Mouse (Mus musculus) R1 (cell line): ENCODE measurements around the gene Rec8.

Experiments
- DNase-seq: peaks from one replicate; pipeline ENCODE4 v3.0.0-alpha.2; 2018; ENCODE audit warnings: low read depth, low spot score

Gene Rec8

DNA sequence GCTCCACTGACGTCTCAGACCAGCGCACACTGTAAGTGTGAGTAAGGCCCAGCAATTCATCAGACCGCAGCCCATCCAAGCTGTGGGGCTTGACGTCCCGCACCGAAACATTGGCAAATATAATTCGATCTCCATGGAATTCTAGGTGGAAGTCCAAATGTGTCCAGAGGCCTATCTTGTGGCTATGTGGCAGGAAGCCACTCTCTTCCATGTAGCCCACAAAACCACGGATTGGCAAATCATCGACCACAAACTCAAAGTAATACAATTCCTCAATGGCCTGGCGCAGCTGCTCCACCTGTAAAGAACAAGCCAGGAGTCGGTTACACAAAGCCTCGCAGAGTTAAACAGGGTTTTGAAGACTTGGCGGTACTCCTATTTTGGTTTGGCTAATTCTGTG is 23.5 kb downstream of the Rec8 start:
- no peak for DNase-seq

DNA sequence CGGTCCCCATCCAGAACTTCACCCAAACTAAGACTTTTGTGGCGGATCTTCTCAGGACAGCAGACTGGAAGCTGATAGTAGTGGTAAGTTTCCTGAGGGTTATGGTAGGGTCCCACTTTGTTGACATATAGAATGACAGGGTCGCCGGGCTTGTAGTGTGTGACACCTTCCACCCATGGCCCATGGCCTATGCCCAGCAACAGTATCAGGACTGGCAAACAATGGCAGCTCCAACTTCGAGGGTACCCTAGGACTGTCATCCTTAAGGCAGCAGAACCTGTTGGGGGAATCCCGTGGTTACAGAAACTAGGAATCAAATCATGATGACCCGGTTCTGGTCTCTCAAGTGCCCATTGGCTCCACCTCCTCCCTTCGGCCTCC is 24.8 kb downstream of the Rec8 start:
- DNase-seq = no peak

DNA sequence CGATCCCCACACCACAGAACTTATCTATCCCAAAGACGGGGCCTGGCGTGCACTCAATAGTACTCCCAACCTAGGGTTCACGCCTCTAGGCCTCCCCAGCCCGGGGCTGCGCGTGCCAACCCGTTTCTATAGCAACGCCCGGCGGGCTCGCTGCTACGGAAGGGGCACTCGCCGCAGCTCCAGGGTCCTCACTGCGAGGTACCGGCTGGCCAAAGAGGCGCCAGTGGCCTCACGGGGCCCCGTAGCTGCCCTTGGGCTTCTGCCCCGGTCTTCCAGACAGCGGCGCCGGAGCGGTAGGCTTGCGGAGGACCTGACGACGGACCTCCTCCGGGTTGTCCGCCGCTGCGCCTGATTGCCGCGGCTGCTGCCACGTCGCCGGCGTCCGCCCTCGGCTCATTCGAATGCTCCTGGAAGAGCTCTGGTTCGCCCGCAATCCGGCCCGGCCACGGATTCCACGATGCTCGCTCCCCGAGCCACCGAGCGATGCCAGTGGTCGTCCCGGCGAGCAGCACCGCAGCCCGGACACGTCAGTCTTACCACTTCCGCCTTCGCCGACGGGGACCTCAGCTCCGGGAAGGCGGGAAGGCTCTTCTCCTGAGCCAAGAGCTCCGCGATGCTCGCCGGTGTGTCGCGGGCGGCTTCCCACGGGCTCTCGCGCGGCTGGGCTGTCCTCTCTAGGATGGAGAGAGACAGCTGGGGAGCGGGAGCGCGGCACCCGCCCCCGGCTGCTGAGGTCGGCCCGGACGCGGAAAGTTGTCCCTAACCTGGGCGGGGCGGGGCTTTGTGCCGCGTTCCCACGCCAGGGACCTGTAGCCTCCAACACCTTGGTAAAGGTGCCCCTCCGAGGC is 25.4 kb downstream of the Rec8 start, which contains the start of gene Tm9sf1:
Tm9sf1 (minus strand) TSS at position 747 of the 848 bp plus-strand sequence.
- DNase-seq = peak; percentile 79

DNA sequence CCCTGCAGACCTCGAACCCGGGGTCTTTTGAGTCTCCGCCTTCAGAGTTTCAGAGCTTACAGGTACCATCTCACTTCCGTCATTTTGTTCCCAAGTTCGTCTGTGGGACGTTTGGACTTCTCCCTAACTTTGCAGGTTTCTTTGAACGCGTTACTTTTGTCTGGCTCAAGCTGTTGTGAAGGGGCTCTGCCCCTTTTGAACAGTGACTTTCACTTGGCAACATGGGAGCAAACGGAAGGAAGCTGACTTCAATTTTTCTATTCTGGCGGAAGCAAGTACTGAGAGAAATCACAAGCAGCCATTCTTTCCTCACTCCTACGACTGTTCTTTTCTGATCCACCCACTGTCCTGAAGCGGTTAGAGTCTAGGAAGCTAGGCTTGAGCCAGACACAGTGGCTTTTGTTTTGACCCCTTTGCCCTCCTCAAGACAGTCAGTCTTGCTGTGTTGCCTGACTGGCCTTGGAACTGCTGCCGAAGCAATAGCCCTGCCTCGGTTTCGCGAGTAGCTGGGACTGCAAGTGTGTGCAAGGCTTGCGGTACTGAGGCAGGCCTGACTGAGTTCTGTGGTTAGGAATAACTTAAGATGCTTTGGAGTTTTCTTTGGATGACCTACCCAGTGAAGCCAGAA is 26.5 kb downstream of the Rec8 start:
- DNase-seq = no peak

DNA sequence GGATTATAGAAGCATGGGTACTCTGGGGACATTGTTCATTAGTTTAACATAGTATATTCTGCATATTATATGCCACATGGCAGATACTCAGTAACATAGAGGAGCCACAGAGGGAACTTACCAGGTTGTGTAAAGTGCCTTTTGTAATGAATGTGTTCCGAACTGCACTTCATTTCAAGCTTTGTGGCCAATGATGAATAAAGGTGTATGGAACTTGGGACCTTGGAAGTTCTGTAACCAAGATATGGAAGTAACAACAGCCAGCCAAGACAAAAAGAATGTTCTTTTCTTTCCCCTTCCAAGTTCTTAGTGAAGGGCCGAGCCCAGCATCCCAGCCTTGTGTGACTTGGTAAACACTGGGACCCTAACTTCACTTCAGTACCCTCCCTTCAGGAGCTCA is 32.0 kb downstream of the Rec8 start, which contains the start of gene Tssk4:
Tssk4 (plus strand) TSS at position 301 of the 400 bp plus-strand sequence.
- no peak for DNase-seq

DNA sequence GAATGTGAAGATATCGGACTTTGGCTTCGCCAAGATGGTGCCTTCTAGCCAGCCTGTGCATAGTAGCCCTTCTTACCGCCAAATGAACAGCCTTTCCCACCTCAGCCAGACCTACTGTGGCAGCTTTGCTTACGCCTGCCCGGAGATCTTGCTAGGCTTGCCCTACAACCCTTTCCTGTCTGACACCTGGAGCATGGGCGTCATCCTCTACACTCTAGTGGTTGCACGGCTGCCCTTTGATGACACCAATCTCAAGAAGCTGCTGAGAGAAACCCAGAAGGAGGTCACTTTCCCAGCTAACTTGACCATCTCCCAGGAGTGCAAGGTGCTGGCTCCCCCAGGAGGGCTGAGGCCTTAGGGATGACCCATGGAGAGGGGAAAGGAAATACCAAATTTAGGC is 33.7 kb downstream of the Rec8 start:
- no peak for DNase-seq

DNA sequence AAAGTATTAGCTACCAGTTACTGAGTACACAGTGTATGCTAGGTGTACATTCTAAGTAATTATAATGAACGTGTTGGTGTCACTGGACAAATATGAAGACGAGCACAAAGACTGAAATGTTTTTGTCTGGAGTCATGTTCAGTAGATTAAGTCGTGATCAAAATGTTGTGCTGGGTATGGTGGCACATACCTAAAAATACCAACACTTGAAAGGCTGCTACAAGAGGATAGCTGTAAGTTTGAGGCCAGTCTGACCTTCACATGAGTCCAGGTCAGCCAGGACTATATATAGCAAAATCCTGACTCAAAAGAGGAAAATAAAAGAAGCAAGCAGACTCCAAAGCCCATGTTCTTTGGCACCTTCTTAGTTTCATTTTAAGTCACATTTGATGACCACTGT is 39.1 kb downstream of the Rec8 start:
- DNase-seq = no peak

DNA sequence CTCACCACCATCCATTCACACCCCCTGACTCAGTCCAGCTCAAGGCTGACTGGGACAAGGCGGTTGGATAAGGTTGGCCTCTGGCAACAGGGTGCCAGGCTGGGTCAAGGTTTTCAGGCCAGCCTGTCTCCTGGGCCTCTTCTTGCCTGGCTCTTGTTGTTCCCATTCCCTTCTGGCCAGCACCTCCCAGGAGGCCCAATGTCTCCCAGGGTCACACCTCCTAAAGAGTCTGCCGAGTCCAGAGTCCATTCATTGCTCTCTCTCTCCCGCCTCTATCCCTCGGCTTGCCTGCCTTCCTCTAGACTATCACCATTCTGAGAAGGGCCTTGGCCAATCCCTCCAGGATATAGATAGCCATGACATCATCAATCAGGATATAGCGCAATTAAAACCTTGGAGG is 40.2 kb downstream of the Rec8 start:
- DNase-seq = no peak

DNA sequence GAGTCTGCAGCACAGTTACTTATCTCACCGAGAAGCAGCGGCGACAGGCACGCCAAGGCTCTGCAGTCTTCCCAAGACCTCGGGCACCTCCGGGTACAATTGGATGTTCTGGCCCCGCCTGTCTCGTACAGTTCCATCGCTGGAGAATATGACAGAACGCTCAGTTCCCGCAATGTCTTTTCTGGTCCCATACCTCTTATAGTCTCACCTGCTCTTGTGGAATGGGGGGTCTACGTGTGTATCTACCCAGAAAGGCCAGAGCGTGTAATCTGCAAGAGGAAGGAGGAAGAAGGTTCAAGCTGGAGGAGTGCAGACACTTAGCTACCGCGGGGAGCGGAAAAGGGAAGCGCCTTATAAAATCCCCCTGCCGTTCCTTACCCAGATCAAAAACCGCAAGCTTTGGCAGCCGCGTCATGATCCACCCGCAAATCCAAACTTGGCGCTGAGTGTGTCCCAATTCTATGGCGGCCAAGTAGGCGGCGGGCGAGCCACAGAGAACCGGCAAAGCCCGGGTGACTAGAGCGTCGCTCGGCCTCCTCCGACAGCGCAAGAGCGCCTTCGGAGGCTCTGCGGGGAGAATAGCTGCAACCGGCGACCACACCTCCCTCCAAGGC is 42.2 kb downstream of the Rec8 start, which contains the start of gene Mdp1:
Mdp1 (minus strand) TSS at position 549 of the 614 bp plus-strand sequence.
- peak; percentile 84 for DNase-seq

DNA sequence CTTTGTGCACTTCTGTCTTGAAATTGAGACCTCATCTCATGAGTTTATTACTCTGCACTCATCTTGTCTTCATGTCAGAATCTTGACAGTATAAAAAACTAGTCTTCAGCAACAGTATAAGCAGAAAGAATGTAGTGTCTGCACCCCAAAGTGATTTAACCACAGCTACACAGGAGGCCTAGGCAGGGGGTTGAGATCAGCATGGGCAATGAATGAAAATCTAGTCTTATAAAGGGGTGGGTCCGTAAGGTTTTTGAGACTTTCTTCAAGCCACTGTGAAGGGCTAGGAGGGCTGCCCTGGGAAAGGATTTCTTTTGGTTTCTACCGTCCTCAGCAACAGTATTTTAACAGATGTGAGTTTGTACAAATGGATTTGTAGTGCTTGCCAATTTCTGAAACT is 42.8 kb downstream of the Rec8 start:
- DNase-seq = no peak

DNA sequence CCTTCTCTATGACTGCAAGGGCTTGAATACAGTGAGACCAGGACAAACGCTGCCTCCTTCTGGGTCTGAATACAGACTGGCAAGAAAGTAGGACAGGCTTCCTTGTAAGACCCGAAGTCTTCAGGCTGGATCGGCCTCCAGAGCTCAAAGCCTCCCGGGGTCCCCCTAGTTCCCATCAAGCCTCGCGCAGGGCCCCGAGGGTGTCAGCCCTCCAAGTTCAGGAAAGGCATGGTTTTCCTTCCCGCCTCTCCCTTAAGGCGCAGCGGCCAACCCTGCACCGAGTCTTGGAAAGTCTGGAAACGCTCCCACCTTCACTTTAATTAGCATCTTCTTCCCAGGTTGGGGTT is 53.6 kb downstream of the Rec8 start:
- no peak for DNase-seq

DNA sequence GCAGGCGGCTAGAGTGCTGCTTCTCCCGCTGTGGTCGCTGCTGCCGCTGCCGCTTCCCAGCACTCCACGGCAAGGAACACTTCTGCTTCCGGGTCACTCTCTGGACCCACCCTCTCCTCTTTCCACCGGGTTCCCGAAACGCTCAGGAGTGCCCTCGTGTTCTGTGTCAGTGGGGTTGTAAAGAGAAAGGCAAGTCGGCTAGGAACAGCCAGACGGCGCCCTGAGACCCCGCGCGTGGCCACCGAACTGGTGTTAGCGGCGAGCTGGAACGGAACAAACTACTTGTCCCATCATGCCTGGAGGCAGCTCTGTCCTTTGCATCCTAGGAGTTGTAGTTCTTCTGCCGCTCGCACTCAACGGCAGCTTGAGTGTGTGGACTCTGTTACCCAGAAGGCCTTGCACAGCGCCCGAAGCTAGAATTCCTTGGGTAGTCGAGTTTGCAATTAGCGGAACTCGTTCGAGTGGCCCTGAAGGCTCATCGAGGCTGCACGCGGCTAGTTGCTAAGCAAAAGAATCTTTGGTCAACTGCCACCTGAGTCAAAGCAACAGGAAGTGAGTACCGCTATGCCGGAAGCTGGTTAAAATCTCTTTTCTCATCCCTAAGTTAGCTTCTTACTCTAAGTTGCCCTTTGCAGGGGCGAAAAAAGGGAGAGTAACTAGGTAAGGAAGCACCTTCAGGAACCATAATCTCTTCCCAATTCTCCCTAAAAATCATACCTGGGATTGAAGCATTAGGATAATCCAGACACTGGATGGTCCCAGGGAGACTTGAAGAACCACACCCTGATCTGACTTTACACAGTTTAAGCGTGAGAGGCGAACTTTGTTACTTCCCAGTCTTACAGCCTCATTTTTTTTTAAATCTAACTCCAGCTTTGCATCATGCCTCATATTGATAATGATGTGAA is 54.2 kb downstream of the Rec8 start, which contains the start of the genes Gmpr2 and Nedd8:
Gmpr2 (plus strand) TSS at position 109 of the 908 bp plus-strand sequence.
Nedd8 (minus strand) TSS at position 292 of the 908 bp plus-strand sequence.
- DNase-seq = peak; percentile 100

DNA sequence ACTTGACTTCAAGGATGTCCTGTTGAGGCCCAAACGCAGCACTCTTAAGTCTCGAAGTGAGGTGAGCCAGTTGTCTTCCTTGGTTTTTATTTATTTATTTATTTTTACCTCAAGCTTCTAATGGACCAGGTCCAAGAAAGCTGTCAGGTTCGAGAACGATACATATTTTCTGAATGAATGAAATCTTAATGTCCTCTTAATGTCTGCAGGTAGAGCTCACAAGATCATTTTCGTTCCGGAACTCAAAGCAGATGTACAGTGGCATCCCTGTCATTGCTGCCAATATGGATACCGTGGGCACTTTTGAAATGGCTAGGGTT is 54.9 kb downstream of the Rec8 start:
- DNase-seq = no peak
